Mouse (Mus musculus) thymus, postnatal 25 days (tissue): ENCODE data around the gene Rnase13.
A peak's percentile ranks its signal among the peaks of the same experiment; 100 is the strongest.

Source experiments
- DNase-seq: peaks from one replicate; pipeline ENCODE4 v3.0.0; 2022

Gene Rnase13

DNA sequence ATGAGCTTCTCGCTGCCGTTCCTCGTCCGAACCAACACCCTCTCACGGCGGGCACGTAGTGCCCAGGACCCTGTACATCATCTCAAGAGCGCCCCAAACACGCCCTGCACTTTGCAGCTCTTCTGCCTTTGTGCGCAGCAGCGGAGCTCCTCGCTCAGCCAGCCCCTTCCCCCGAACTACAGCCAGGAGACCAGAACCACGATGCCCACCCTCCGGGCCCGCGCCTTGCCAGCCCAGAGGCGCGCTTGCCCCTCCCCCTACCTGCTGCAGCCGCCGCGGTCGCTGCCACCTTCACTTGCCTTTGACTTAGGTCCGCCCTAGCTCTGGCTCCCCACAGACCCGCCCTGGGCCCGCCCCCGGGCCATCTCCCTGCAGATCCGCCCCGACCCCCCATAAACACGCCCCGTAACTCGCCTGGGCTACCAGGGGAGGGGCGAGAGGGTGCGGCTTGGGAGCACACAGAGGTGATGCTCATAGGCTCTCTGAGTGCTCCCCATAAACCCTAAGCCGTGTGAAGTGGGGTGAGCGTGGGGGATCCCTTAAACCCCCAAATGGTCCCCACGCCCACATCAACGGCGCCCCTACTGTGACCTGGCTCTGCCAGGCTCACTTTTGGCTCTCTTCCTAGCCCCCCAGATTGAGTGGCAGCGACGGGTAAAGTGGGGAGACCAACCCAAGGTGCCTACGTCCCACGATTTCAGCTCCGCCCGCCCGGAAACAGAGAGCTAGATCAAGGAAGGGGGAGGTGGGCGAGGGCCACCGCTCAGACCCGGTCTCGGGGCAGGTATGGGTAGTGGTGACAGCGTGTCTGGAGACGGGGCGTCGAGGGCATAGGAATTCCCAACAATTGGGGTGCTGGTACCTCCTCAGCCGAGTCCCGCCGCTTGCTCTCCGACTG, 9.3 kb downstream of the Rnase13 start:
- DNase-seq: peak; percentile 95

DNA sequence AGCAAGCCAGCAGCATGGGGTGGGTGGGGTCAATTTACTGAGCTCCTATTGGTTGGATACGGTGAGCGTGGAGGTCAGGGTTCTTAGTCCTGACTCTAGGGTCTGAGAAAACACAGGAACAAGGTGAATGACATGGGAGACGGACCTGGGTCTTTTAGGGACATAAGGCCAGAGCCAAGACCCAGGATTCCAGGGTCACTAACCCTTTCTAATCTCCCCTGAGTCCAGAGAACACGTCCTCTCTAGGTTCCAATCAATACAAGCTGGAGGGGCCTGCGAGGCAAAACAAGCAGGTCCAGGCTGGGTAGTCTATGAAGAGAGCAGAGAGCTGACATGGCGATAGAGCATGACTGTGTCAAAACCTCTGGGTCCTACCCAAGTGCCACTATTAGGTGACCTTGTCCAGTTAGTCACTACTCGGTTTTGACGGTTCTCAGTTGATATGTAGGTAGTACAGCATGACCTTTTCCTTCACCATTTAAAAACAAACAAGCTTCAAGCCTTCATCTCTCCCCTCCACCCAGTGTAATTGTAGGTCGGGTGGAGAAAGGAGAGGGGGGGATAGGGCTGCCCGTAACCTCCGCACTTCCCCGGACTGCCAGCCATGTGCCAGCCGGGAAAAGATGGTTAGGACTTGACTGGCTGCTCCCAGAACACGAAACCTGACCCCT, 10.0 kb downstream of the Rnase13 start:
- DNase-seq: peak; percentile 22

DNA sequence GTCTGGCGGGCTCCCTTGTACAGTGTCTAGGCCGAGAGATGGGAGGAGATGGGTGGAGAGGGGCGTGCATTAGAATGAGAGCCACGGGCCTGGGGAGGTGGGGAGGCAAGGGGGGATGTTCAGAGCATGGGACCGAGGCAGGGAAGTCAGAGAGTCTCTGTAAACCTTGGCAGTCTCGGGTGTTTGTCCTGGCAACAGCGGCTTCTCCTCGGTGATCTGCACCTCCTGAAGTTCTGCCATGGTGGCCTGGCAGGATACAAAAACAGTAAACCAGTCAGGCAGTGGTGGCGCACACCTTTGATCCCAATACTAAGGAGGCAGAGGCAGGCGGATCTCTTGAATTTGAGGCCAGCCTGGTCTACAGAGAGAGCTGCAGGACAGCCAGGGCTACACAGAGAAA, 11.3 kb downstream of the Rnase13 start:
- DNase-seq: no peak

DNA sequence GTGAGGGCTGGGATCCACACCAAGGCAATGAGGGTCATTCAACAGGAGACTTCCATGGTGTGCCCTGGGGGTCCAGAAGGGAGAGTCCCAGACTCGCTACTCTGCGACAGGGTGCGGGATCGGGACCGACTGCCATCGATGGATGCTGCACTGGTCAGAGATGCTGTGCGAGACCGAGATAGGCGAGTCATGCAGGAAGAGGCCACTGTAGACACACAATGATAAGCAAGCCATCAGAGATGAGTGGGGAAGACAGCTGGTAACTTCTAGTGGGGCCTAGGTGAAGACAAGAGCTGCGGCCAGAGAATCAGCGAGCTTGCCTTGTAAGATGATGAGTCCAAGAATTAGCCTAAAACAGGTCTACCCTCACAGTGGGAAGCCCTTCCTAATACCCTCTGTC, 16.5 kb downstream of the Rnase13 start:
- DNase-seq: no peak

DNA sequence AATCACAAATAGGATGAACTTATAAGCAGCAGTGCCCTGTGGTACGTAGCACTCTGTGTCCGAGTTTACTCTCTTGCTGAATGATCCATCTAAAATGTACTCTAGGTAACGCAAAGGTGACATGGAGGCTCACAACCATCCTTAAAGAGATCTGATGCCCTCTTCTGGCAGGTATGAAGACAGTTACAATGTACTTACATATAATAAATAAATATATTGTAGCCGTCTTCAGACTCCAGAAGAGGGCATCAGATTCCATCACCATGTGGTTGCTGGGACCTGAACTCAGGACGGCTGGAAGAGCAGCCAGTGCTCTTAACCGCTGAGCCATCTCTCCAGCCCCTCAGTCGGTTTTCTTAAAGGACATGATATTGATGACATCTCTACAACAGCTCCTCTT, 17.9 kb downstream of the Rnase13 start:
- peak; percentile 9 for DNase-seq

DNA sequence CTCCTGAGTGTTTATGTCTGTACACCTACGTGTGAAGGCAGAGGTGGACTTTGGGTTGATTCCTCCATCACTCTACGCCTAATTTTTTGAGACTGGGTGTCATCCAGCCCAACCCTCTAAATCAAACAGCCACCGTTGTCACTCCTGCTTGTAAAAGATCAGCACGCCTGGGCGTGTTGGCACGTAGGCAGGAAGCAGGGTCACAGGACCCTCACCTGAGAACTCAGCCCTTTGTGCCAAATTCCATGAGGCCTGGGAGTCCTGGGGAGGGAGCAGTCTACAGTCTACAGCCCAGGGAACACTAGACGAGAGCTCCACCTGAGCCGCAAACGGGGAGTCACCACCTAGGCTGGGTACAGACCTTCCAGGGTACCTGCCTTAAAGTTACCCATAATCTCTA, 18.8 kb downstream of the Rnase13 start:
- DNase-seq: no peak

DNA sequence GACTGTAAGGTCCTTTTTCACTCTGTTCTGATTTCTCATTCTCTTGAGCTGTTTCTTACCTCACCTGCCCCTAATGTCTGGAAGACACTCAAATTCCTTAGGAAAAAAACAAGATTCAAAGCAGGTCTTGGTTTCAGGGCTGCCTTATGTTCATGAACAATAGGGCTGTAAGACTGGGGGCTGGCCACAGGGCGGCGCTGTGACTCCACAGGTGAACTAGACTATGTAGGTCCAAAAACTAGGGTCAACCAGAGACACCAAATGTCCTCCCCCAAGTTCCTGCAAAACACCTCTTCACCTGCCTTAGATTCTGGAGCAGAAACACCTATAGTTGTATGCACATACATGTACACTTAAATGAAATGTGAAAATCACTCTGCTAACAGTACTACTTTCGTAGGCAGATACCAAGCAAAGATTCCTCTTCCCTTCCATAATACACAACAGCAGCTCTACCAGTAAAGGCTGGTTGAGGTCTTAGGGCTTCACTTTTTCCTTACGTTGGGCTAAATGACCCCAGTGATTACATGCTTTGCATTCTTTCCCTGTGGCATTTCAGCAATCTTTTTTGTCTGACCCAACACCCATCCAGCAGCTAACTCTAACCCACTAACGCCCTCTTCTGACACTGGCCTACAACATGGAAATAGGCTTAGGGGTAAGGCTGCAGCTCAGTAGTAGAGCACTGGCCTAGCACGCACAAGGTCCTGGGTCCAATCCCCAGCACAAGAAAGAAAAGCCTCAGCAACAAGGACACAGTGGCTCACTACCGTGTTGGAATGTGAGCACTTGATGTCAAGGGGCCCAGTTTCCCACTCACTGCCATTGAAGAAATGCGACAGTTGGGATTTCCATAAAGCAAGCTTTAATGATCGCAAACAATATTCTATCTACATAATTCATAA, 19.5 kb downstream of the Rnase13 start:
- DNase-seq: peak; percentile 82

DNA sequence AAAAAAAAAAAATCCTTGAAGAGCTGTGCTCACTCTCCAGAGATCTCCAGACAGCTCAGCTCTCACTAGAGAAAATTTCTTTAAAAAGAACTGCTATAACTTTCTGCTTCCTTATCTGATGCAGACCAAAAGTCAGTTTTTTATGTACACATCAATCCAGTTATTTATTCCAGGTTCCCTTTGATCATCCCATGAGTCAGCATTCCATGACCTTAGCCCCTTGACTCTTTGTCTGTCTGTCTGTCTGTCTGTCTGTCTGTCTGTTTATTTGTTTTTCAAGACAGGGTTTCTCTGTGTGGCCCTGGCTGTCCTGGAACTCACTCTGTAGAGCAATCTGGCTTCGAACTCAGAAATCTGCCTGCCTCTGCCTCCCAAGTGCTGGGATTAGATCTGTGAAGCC, 23.2 kb downstream of the Rnase13 start:
- DNase-seq: no peak

DNA sequence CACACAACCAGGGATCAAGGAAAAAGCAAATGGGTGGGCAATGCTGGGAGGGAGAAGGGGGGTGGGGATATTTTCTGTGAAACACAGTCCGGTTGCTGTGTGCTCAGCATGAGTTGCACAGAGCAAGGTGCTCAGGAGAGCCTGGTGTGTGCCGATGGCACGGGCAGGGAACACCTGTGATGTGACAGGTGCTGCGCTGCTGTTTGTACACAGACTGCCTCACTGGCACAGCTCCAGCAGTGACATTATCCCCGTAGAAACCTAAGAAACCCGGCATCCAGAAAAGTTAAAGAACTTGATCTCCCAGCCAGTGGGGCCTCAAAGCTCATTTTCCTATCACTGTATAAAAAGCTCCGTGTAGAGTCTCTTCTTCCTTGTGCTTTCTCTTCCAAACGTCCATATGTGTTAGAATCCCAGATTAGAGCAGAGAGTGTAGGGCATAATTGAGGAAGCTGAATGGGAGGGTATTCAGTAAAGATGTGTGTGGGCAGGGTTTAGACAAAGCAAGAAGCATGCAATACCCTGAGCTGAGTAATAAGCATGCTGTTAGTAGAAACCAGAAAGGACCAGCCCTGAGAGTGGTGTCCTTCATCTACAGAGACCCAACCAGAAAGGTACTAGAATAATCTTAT, 25.9 kb downstream of the Rnase13 start:
- no peak for DNase-seq

DNA sequence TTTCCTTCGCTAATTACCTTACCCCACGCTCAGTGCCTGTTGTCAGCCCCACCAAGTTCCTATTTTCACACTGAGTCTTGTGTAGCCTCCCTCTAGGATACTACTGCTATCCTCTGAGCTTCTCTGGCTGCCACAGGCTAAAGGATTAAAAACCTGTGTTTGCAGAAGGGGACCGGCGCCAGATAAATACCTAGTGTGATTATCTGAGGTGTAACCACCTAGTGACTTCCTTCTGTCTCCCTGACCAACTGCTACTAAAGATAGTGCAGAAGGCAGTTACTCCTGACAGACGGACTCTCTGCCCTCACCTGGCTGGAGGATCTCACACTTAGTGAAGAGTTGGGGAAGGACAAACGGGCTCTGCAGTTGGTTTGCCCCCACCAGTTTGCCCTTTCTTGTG, 26.6 kb downstream of the Rnase13 start:
- DNase-seq: no peak

DNA sequence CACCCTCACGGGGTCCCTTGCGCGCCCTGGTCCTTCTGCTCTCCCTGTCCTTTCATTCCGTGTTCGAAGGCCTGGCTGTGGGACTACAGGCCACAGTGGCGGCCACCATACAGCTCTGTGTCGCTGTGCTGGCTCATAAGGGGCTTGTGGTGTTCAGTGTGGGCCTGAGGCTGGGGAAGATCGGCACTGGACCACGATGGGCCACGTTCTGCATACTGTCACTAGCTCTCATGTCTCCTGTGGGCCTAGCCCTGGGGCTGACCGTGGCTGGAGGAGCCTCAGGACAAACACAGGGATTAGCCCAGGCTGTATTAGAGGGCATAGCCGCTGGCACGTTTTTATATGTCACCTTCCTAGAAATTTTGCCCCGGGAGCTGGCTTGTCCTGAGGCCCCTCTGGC, 27.5 kb downstream of the Rnase13 start:
- DNase-seq: no peak

DNA sequence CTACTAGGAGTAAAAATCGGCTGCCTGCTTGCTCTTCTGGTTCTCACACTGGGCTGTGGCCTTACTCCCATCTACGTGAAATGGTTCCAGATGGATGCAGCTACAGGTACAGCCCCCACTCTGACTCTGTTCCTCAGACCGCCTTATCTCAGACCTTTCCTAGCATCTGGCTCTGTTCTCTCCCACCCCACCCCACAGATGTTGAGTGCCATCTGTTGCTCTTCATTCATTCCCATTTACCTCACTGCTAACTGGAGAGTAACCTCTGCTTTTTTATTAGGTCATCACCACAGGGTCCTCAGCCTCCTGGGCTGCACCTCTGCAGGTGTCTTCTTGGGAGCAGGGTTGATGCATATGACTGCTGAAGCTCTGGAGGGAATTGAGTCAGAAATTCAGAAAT, 28.8 kb downstream of the Rnase13 start:
- no peak for DNase-seq

DNA sequence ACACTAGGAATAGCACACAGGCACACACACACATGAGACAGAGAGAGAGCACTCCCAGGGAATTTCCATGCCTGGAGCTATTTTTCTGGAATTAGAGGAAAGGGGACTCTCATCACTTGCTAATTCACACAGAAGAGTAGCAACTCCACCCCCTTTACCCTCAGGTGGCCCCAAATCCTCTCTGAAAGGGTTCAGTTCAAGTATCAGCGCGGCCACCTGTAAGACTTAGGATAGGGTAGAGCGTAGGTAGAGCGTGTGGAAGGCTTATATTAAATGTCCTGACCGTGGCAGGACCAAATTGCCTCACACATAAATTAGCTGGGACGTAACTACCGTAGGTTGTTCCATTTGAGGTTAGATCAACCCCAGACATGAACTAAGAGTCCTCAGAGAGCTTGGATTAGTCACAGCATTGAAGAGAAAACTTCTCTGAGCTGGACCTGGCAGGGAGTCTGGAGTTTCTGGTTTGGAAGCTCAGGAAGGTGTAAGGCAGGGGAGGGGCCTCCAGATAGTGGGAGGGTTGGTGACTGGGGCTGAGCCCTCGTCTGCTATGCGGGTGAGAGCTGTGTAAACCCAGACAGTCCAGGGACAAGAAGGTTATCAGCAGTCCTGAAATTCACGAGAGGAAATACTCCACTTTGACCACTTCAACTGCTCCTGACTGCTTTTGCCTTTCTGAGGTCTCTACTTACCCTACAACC, 29.3 kb downstream of the Rnase13 start:
- no peak for DNase-seq

DNA sequence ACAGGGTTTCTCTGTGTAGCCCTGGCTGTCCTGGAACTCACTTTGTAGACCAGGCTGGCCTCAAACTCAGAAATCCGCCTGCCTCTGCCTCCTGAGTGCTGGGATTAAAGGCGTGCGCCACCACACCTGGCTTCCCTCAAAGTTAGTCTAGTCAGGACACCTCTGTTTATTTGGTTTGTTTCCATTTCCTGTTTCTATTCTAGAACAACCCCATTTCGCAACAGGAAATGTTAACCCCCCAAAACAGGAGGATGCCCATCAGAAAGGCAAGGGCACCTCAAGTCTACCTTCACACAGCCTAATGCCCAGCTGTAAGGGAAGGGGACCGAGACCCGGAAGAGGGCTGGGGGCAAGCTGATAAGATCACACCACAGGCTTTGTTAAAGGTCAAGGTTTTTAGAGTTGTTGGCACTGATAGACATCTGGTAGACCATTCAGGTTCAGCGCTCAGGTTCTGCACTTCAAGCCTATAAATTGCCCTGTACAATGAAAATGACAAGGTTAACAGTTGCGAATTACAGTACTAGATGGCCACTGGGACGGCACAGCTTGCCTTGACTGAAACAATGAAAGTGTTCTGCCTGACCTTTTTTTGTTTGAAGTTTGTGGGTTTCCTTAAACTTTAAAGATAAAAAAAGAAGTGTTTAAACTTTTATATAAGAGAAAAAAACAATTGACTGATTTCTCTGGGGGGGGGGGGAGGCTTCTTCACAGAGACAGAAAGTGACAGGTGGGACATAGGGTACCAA, 30.2 kb downstream of the Rnase13 start, which contains the start of gene Slc39a2:
Slc39a2 (plus strand) TSS at position 699 of the 749 bp plus-strand sequence.
- DNase-seq: peak; percentile 6

DNA sequence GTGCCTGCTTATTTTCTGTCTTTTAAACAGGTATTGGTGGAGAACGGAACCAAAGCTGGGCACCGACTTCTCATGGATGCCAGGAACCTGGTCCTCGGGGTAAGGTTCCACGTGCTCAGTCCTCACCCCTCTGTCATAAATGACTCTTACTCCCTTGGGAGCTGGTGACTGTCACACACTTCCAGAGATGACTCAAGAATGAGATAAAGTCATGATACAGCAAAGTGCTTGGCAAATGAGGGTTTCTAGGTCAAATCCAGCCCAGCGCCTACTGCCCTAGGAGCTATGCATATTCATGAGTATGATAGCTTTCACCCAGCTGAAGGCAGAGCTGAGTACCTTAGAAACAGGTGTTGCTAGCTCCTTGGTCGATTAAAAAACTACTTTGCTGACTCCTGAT, 32.7 kb downstream of the Rnase13 start:
- DNase-seq: no peak

DNA sequence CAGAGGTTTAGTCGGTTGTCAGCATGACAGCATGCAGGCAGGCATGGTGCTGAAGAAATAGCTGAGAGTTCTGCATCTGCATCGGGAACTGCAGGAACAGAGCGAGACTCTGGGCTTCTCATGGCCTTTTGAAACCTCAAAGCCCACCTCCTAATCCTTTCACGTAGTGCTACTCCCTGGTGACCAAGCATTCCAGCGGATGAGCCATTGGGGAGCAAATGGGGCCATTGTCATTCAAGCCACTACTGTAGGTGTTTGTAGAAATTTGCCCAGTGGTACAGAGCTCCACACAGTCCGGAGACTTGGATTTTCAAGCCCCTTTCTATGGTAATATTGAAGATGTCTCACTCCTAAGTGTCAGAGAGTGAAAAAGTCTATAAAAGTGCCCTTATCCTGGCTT, 36.5 kb downstream of the Rnase13 start:
- no peak for DNase-seq

DNA sequence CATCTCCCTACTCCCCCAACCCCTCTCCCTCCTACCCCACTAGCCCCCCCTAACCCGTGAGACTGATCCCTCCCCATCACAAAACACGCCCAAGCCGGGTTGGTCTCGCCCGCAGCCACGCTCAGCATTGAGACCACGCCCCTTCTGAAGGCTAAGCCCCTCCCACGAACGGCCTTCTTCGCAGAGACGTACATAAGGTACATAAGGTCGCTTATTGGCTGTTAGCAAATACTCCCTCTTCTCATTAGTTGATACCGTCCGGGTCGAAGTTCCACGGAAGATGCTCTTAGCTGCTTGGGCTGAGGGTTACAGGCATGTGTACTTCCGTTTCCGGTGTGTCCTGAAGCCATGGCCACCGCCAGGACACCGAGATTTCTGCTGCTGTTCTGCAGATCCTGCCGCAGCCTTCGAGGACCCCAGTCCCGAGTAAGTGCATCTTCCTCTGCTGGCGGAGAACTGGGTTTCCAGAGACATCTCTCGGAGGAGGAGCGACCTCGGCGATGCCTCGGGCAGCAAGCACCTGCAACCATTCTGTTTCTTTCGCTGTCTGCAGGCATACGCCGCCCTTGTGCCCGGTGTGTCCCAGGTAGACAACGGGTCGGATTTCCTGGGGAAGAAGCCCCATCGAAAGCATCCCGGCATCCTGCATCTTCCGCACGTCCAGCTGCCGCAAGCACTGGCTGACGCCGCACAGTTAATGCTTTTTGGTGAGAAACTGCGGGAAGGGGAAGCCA, 37.8 kb downstream of the Rnase13 start, which contains the start of gene Mettl17:
Mettl17 (plus strand) TSS at position 245 of the 734 bp plus-strand sequence.
- peak; percentile 95 for DNase-seq

DNA sequence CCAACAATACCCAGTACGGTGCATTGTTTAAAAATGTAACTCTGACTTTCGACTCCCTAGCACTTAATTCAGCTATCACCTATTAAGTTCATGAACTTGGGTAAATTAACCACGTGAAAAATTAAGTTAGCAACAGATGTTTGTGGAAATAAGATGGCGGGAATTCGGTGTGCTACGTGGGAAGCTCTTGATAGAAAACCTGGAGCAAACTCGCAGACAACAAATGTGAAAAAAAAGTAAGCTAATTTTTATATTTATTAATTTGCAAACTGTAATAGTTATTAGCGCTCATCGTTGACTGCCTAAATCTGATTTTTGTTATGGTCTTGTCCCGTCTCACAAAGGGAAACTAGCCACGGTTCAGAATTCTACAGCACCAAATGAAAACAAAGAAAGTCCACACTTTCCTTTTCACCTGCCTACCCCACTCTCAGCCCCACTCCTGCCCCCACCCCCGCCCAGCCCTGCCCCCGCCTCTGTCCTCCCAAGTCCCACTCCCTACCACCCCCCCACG, 38.5 kb downstream of the Rnase13 start:
- DNase-seq: no peak

DNA sequence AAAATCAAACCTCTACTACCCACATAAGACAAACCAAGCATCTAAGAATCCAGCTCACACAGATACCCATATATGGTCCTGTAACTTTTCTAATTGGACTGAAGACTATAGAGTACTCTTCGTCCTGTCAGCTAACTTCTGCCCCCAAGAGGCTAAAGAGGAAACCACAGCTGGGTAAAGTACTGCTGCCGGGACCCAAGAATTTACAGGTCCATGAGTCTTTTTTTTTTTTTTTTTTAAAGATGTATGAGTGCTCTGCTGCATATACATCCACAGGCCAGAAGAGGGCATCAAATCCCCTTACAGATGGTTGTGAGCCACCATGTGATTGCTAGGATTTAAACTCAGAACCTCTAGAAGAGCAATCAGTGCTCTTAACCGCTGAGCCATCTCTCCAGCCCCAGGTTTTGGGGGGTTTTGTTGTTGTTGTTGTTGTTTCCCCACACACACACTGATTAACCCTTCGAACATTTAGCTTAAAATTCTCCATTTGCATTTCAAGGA, 39.0 kb downstream of the Rnase13 start:
- DNase-seq: peak; percentile 84

DNA sequence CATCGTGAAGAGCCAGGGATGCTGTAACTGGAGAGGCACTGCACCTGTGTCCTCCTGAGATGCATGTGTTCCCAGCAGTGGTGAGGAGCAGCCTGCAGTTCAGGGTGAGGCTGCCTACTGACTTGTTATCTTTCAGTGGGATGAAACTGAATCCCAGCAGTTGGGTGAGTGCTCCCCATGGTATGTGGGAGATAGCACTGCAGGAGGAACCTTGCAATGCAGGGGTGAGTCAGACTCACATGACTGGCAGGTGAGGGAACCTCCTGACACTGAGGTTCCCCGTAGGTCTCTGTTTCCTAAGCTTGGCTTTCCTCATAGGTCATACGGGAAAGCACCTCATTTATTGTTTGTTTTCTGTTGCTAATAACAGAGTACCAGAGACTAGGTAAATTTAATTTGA, 45.1 kb downstream of the Rnase13 start:
- DNase-seq: no peak
